In genomic region chr7:27685681-27686080, GRCm38 (mm10) we compare ENCODE assay signal across 9 mouse cellular contexts. TPM values are rescaled to one million over a fixed set of nuclear protein-coding genes. Genes with fewer than 3 reads are reported as not detected.
DNase-seq lines count a peak whose midpoint lies in the region; TF ChIP-seq lines count a peak whose summit lies in the region.
"Had no signal": no experiment of that assay in that cellular context is flagged by ENCODE, and none has a peak within 500 bp of the region (broad histone marks: within the 10 kb centered on the region; RNA-seq: fewer than 3 reads in every experiment).

No protein-coding gene starts in this region.

- H3K27me3 ChIP-seq in embryonic facial prominence, embryonic 10.5 days (replicated peaks; ENCODE audit: low read depth, poor library complexity, severe bottlenecking), result no peaks in the 10 kb centered on the region
- no peaks in the 10 kb centered on the region for H3K27me3 ChIP-seq in limb, embryonic 10.5 days (ENCODE audit: low read depth, poor library complexity, severe bottlenecking)

- H3K36me3 ChIP-seq in embryonic facial prominence, embryonic 10.5 days (replicated peaks), result no peaks in the 10 kb centered on the region
- no peaks in the 10 kb centered on the region for H3K36me3 ChIP-seq in limb, embryonic 10.5 days

- H3K27ac ChIP-seq in embryonic facial prominence, embryonic 10.5 days (replicated peaks), result no peak overlapping the region
- H3K27ac ChIP-seq in limb, embryonic 10.5 days, result no peak overlapping the region

- H3K9me3 ChIP-seq in embryonic facial prominence, embryonic 10.5 days, result no peaks in the 10 kb centered on the region
- H3K9me3 ChIP-seq in limb, embryonic 10.5 days (replicated peaks), result no peaks in the 10 kb centered on the region

- 0 out of 2 replicates have a peak, but pooled peaks cover 2% of the 10 kb centered on the region for H3K4me1 ChIP-seq in lung, adult 2 months (ENCODE audit: control insufficient read depth, insufficient read depth, low read length)
- H3K4me1 ChIP-seq in embryonic facial prominence, embryonic 10.5 days, result peaks cover 19% of the 10 kb centered on the region
- peaks cover 12% of the 10 kb centered on the region for H3K4me1 ChIP-seq in limb, embryonic 10.5 days

- TF ChIP-seq POLR2A in lung, adult 2 months (IDR thresholded peaks at IDR 0.05; ENCODE audit: borderline replicate concordance, extremely low read depth, low read depth, low read length), result no peak

- peak; percentile 41; the same call in 1 of the 2 replicates for TF ChIP-seq CTCF in lung, adult 2 months (IDR thresholded peaks at IDR 0.05; ENCODE audit: insufficient read depth, low read length)

- under 1% methylated on average over 6 of the region's 6 CpGs for WGBS in lung, adult 2 months
- WGBS in embryonic facial prominence, embryonic 10.5 days, result 2% methylated on average over 6 of the region's 6 CpGs
- under 1% methylated on average over 6 of the region's 6 CpGs for WGBS in limb, embryonic 10.5 days

- no peak overlapping the region for H3K4me3 ChIP-seq in lung, adult 2 months (replicated peaks; ENCODE audit: extremely low read depth, low read depth, low read length)
- H3K4me3 ChIP-seq in embryonic facial prominence, embryonic 10.5 days, result peak overlapping the region; percentile 38; the same call in 1 of the 2 replicates
- peak overlapping the region; percentile 19; the same call in 1 of the 2 replicates for H3K4me3 ChIP-seq in limb, embryonic 10.5 days
- H3K4me3 ChIP-seq: erythroblast, embryonic 14.5 days had no signal

- no peak for DNase-seq in lung, adult 2 months
- no peak for DNase-seq in lung, adult 18-20 months
- DNase-seq in embryonic facial prominence, embryonic 10.5 days (ENCODE audit: low spot score), result peak; percentile 33
- DNase-seq in limb, embryonic 10.5 days (ENCODE audit: low spot score), result peak; percentile 40
- peak; percentile 82 for DNase-seq in retina, postnatal 1 day
- no peak for DNase-seq in right cerebral cortex, postnatal 25 days
- no peak for DNase-seq in testis, postnatal 10 days (ENCODE audit: low spot score)
- DNase-seq in urinary bladder, postnatal 36 days (ENCODE audit: low spot score in 2 of 2), result no peak

RNA-seq across cellular contexts. Expression of gene Zfp607b, which starts 3.5 kb away (rescaled TPM):
- 0.36 and 1.5 TPM in 2 replicates for polyA plus RNA-seq in lung, adult 2 months (2012; rRNA removed)
- polyA plus RNA-seq in embryonic facial prominence, embryonic 10.5 days (2016; fragmentation: Nextera tagmentation; extraction: Ambion mirVana), result 4.9 and 5.0 TPM in 2 replicates
- polyA plus RNA-seq in limb, embryonic 10.5 days (2016; fragmentation: Nextera tagmentation; extraction: Ambion mirVana), result 2.5 and 3.3 TPM in 2 replicates
- polyA plus RNA-seq: erythroblast, embryonic 14.5 days had no signal

RNA-seq across cellular contexts. Expression of gene Map3k10, which starts 11.3 kb away (rescaled TPM):
- polyA plus RNA-seq in lung, adult 2 months (2012; rRNA removed), result 27.1 and 31.9 TPM in 2 replicates
- 9.0 and 9.2 TPM in 2 replicates for polyA plus RNA-seq in embryonic facial prominence, embryonic 10.5 days (2016; fragmentation: Nextera tagmentation; extraction: Ambion mirVana)
- 9.2 and 12.3 TPM in 2 replicates for polyA plus RNA-seq in limb, embryonic 10.5 days (2016; fragmentation: Nextera tagmentation; extraction: Ambion mirVana)

RNA-seq across cellular contexts. Expression of gene Ttc9b, which starts 32.0 kb away (rescaled TPM):
- polyA plus RNA-seq in lung, adult 2 months (2012; rRNA removed), result not detected in 2 replicates
- 1.6 and 1.9 TPM in 2 replicates for polyA plus RNA-seq in embryonic facial prominence, embryonic 10.5 days (2016; fragmentation: Nextera tagmentation; extraction: Ambion mirVana)
- polyA plus RNA-seq in limb, embryonic 10.5 days (2016; fragmentation: Nextera tagmentation; extraction: Ambion mirVana), result 0.23 TPM in 1 of 2 replicates, not detected in the other
- polyA plus RNA-seq: erythroblast, embryonic 14.5 days had no signal

RNA-seq across cellular contexts. Expression of gene Zfp60, which starts 45.5 kb away (rescaled TPM):
- polyA plus RNA-seq in lung, adult 2 months (2012; rRNA removed), result 1.2 and 1.9 TPM in 2 replicates
- 57.1 and 58.6 TPM in 2 replicates for polyA plus RNA-seq in embryonic facial prominence, embryonic 10.5 days (2016; fragmentation: Nextera tagmentation; extraction: Ambion mirVana)
- polyA plus RNA-seq in limb, embryonic 10.5 days (2016; fragmentation: Nextera tagmentation; extraction: Ambion mirVana), result 38.2 and 49.5 TPM in 2 replicates

Comparison
In these comparisons a context has a peak if more than half of its experiments do, and no peak if none do; other contexts are left out.
1. DNase-seq: peak in embryonic facial prominence, embryonic 10.5 days (single experiment), limb, embryonic 10.5 days (single experiment) and retina, postnatal 1 day (single experiment); none in lung, adult 2 months (single experiment), lung, adult 18-20 months (0 of 2), right cerebral cortex, postnatal 25 days (single experiment), testis, postnatal 10 days (single experiment) and urinary bladder, postnatal 36 days (0 of 2).